Mouse (Mus musculus) forebrain, embryonic 13.5 days (tissue): ENCODE data around the gene Krtap1-5. TPM values are rescaled to one million over a fixed set of nuclear protein-coding genes. Genes with fewer than 3 reads are reported as not detected.
"Not testable (repeated sequence)": the region's sequence is repeated elsewhere in the genome, so short reads cannot be mapped to it uniquely, and the experiment has no call there.

Experiments used
- ATAC-seq: fragments of 200-750 bp; cut with Nextera tagmentation; 2 replicates; pipeline ENCODE4 v1.8.0; 2017
- H3K27ac ChIP-seq: fragments of 300-500 bp; sonication (generic); 2 replicates; pipeline ENCODE4 v1.5.1; 2015; ENCODE audit warnings: inconsistent platforms, mild to moderate bottlenecking, moderate library complexity
- H3K27me3 ChIP-seq: fragments of 300-500 bp; sonication (generic); 2 replicates; pipeline ENCODE4 v1.6.1; 2015; ENCODE audit warnings: mild to moderate bottlenecking, inconsistent platforms
- H3K36me3 ChIP-seq: fragments of 300-500 bp; sonication (generic); 2 replicates; pipeline ENCODE4 v1.6.1; 2015; ENCODE audit warnings: mild to moderate bottlenecking, inconsistent platforms; ENCODE audit not compliant: poor library complexity, severe bottlenecking
- H3K4me1 ChIP-seq: fragments of 300-500 bp; sonication (generic); 2 replicates; pipeline ENCODE4 v1.6.1; 2015; ENCODE audit warnings: inconsistent platforms
- H3K4me2 ChIP-seq: fragments of 300-500 bp; sonication (generic); 2 replicates; pipeline ENCODE4 v1.6.1; 2015; ENCODE audit warnings: inconsistent platforms, mild to moderate bottlenecking, moderate library complexity
- H3K4me3 ChIP-seq: fragments of 300-500 bp; sonication (generic); 2 replicates; pipeline ENCODE4 v1.5.1; 2015; ENCODE audit warnings: mild to moderate bottlenecking, inconsistent platforms
- H3K9ac ChIP-seq: fragments of 300-500 bp; sonication (generic); 2 replicates; pipeline ENCODE4 v1.6.1; 2015; ENCODE audit warnings: mild to moderate bottlenecking, inconsistent platforms
- H3K9me3 ChIP-seq: fragments of 300-500 bp; sonication (generic); replicated peaks from 2 replicates; pipeline ENCODE4 v1.6.1; 2016; ENCODE audit warnings: inconsistent platforms
- WGBS: fragments of 180-500 bp; shearing (Covaris S2); methylation state at CpG from one replicate; pipeline ENCODE4 v1.1.7; 2015; 5-methylcytosine and 5-hydroxymethylcytosine counted together
- polyA plus RNA-seq: library from polyadenylated mRNA; unstranded; fragments of >200 nt; fragmentation: Nextera tagmentation; extraction: Ambion mirVana; gene quantifications from 2 replicates; pipeline ENCODE4 v1.2.1, GENCODE M21; 2015

The Krtap1-5 gene
- polyA plus RNA-seq = not detected in 2 replicates

DNA sequence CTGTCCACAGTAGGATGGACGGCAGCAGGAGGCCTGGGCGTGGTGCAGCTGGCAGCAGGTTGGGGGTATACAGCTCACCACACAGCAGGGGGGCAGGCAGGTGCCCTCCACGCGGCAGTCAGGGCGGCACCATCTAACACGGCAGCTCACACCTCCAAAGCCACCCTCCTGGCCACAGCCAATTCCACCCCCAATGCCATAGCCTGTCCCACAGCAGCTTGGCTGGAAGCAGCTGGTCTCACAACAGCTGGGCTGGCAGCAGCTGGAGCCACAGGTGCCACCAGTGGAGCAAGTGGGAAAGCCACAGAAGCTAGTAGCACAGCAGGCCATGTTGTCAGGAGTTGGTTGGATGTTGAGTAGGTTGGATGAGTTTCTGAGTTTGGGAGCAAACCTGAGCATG is at the start of gene Krtap1-5:
Gene Krtap1-5, minus strand, starts transcription at position 381 of the 400 bp plus-strand sequence.
- Histone ChIP-seq H3K36me3 (no peaks in the 10 kb centered on the region), H3K4me2 (no peak within 1 kb of the TSS), H3K27ac (no peak within 1 kb of the TSS), H3K27me3 (no peaks in the 10 kb centered on the region), H3K4me3 (no peak within 1 kb of the TSS), H3K4me1 (no peaks in the 10 kb centered on the region), H3K9ac (no peak within 1 kb of the TSS), H3K9me3 (no peaks in the 10 kb centered on the region)
- 89% methylated on average over 6 of the region's 6 CpGs for WGBS
- no peak for ATAC-seq

DNA sequence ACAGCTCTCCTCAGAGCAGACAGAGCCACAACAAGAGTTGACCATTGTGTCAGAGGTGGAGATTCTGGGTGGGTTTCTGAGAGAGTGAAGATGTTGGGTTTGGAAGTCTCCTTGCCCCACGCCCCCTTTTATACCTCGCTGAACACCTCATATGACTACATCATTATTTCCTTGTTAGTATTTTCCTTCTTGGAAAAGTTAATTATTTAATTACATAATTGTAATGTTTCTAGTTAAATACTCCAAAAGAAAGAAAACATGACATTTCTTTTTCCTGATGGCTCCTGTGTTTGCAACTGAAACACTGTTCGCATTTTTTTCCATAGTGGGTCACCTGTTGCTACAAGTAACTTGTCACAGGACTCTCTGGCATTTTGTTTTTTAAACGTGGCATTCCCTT is 47.3 kb upstream of the Krtap1-5 start, which contains the start of gene Krtap4-1:
Gene Krtap4-1, minus strand, starts transcription at position 101 of the 400 bp plus-strand sequence.
- no peak for ATAC-seq
- Histone ChIP-seq H3K36me3 (no peaks in the 10 kb centered on the region), H3K4me3 (no peak within 1 kb of the TSS), H3K4me1 (no peaks in the 10 kb centered on the region), H3K9ac (no peak within 1 kb of the TSS), H3K27ac (no peak within 1 kb of the TSS), H3K27me3 (no peaks in the 10 kb centered on the region), H3K9me3 (no peaks in the 10 kb centered on the region), H3K4me2 (no peak within 1 kb of the TSS)
- 87% methylated on average over 4 of the region's 4 CpGs for WGBS

DNA sequence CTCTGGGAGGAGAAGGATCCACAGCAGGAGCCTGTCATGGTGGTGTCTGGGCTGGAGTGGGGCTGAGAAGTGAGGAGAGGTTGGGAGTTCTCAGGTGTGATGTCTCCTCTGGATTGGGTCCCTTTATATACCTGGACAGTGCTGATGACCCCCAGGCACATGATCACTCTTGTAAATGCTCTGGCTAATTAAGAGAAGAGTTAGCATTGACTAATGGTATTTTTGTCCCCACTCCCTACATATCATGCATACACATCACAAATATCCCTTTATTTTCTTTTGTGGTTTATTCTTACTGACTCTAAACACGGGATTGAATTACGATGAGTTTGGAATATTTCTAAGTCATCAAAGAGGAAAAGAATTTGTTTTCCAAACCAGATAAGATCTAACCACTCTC is 39.5 kb upstream of the Krtap1-5 start, which contains the start of gene Gm11562:
Gene Gm11562, minus strand, starts transcription at position 101 of the 400 bp plus-strand sequence.
- Histone ChIP-seq H3K4me1 (no peaks in the 10 kb centered on the region), H3K27ac (no peak within 1 kb of the TSS)
- WGBS = 85% methylated on average over 2 of the region's 2 CpGs

DNA sequence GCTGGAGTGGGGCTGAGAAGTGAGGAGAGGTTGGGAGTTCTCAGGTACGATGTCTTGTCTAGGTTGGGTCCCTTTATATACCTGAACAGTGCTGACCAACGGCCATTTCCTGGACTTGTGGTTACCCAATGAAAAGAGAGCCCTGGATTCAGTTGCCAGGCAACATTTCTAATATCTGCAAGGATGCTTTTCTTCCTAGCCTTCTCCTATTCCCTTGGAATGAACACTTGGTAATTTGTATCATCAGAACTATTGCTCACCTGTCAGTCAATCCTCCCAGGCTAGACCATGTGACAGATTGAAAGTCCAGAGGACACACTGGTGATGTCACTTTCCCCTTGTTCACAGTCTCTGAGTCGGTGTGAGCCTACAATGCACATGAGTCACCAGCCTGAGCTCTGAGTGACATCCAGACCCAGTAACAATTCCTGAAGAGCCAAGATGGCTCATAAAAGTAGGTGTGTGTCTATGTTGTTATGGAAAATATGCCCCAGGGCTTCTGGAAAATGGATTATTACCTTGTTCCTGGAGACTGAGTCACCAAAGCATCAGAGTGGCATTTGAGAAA is 34.1 kb upstream of the Krtap1-5 start, which contains the start of gene Krtap2-4:
Gene Krtap2-4, minus strand, starts transcription at position 51 of the 568 bp plus-strand sequence.
- no peaks in the 10 kb centered on the region for H3K36me3 ChIP-seq

More for the DNA sequence above, 39.5 kb upstream of the Krtap1-5 start, which contains the start of gene Gm11562:
- Histone ChIP-seq H3K9ac (no peak within 1 kb of the TSS), H3K9me3 (no peaks in the 10 kb centered on the region), H3K27me3 (no peaks in the 10 kb centered on the region), H3K36me3 (no peaks in the 10 kb centered on the region), H3K4me2 (no peak within 1 kb of the TSS), H3K4me3 (no peak within 1 kb of the TSS)
- ATAC-seq = no peak

DNA sequence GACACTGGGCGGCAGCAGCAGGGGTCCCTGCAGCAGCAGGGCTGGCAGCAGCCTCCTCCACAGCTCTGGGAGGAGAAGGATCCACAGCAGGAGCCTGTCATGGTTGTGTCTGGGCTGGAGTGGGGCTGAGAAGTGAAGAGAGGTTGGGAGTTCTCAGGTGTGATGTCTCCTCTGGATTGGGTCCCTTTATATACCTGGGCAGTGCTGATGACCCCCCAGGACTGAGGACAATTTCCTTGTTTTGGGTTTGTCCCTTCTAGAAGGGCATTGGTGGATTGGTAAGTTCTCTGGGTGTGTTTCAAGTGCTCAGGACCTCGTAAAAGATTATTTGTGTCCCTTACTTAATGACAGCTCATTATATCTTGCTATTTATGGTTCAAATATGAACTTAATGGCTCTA is 29.3 kb upstream of the Krtap1-5 start, which contains the start of gene Gm11937:
Gene Gm11937, minus strand, starts transcription at position 101 of the 400 bp plus-strand sequence.
- H3K4me2 ChIP-seq, H3K36me3 ChIP-seq, H3K4me3 ChIP-seq, H3K4me1 ChIP-seq, H3K9me3 ChIP-seq, ATAC-seq, H3K27ac ChIP-seq, H3K9ac ChIP-seq, H3K27me3 ChIP-seq: not testable (repeated sequence)
- 68% methylated on average over 1 of the region's 2 CpGs for whole genome bisulfite sequencing

More for the DNA sequence above, 34.1 kb upstream of the Krtap1-5 start, which contains the start of gene Krtap2-4:
- no peak for ATAC-seq
- H3K4me1 ChIP-seq = no peaks in the 10 kb centered on the region
- H3K4me3 ChIP-seq = no peak within 1 kb of the TSS
- no peak within 1 kb of the TSS for H3K4me2 ChIP-seq
- 60% methylated on average over 3 of the region's 3 CpGs for WGBS
- H3K9ac ChIP-seq = no peak within 1 kb of the TSS
- H3K9me3 ChIP-seq = no peaks in the 10 kb centered on the region
- H3K27ac ChIP-seq = no peak within 1 kb of the TSS
- H3K27me3 ChIP-seq = no peaks in the 10 kb centered on the region

DNA sequence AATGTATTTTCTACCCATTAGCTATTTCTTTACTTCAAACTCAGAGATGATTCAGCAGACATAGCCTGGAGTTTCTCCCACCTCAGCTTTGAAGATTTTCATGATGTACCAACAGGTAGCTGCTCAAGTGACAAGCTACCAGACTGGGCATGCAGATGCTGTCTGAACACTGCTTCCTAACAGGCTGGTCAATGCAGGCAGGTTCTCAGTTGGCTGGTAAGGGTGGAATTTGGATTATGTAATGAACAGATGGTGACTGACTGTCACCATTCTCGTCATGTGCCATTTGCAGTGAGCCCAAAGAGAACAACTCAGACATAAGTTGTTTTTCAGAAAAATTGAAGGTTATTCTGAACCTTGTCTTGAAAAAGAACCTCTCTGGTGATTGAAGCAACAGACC is 28.3 kb upstream of the Krtap1-5 start:
- no peak overlapping the region for H3K4me2 ChIP-seq
- 60% methylated on average over 1 of the region's 1 CpGs for WGBS
- no peaks in the 10 kb centered on the region for H3K27me3 ChIP-seq
- H3K4me3 ChIP-seq = no peak overlapping the region
- H3K9ac ChIP-seq = no peak overlapping the region
- H3K9me3 ChIP-seq = no peaks in the 10 kb centered on the region
- H3K4me1 ChIP-seq = no peaks in the 10 kb centered on the region
- ATAC-seq = no peak
- H3K27ac ChIP-seq = no peak overlapping the region
- no peaks in the 10 kb centered on the region for H3K36me3 ChIP-seq

DNA sequence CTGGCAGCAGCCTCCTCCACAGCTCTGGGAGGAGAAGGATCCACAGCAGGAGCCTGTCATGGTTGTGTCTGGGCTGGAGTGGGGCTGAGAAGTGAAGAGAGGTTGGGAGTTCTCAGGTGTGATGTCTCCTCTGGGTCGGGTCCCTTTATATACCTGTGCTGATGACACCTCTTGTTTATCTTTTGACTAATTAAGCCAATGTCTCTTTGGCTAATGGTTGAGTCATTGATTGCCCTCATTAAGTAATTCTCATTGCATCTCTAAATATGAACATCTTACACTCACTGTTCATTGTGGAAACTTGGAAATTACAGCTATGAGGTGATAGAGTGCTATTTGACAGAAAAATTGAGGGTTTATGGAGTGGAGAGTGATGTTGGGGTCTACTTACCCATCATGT is 22.4 kb upstream of the Krtap1-5 start, which contains the start of gene Gm11938:
Gene Gm11938, minus strand, starts transcription at position 101 of the 400 bp plus-strand sequence.
- not testable (repeated sequence) for ATAC-seq, H3K4me1 ChIP-seq, H3K4me3 ChIP-seq, H3K27ac ChIP-seq, H3K36me3 ChIP-seq, H3K27me3 ChIP-seq, H3K9me3 ChIP-seq, H3K4me2 ChIP-seq, H3K9ac ChIP-seq
- WGBS = 71% methylated on average over 1 of the region's 1 CpGs

DNA sequence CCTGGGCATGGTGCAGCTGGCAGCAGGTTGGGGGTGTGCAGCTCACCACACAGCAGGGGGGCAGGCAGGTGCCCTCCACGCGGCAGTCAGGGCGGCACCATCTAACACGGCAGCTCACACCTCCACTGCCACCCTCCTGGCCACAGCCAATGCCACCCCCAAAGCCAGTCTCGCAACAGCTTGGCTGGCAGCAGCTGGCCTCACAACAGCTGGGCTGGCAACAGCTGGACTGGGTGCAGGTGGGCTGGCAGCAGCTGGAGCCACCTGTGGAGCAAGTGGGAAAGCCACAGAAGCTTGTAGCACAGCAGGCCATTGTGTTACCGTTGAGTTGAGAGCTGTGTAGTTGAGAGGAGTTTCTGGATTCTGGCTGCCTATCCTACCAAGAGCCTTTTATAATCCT is 16.9 kb upstream of the Krtap1-5 start, which contains the start of gene Krtap9-3:
Gene Krtap9-3, minus strand, starts transcription at position 364 of the 400 bp plus-strand sequence.
- not testable (repeated sequence) for H3K9ac ChIP-seq, H3K27ac ChIP-seq, ATAC-seq, H3K4me1 ChIP-seq, H3K36me3 ChIP-seq, H3K9me3 ChIP-seq, H3K4me2 ChIP-seq, H3K4me3 ChIP-seq, H3K27me3 ChIP-seq
- 76% methylated on average over 6 of the region's 6 CpGs for WGBS

DNA sequence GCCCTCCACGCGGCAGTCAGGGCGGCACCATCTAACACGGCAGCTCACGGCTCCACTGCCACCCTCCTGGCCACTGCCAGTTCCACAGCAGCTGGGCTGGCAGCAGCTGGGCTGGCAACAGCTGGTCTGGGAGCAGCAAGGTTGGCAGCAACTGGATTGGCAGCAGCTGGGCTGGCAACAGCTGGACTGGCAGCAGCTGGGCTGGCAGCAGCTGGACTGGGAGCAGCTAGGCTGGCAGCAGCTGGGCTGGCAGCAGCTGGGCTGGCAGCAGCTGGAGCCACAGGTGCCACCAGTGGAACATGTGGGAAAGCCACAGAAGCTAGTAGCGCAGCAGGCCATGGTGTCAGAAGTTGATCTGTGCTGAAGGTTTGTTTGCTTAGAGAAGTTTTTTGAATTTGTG is 10.2 kb upstream of the Krtap1-5 start, which contains the start of gene Krtap1-3:
Gene Krtap1-3, minus strand, starts transcription at position 359 of the 400 bp plus-strand sequence.
- no peaks in the 10 kb centered on the region for H3K4me1 ChIP-seq
- H3K27ac ChIP-seq = no peak within 1 kb of the TSS
- ATAC-seq = no peak
- H3K9ac ChIP-seq = no peak within 1 kb of the TSS
- H3K36me3 ChIP-seq = no peaks in the 10 kb centered on the region
- H3K27me3 ChIP-seq = no peaks in the 10 kb centered on the region
- 90% methylated on average over 6 of the region's 6 CpGs for WGBS
- no peaks in the 10 kb centered on the region for H3K9me3 ChIP-seq
- H3K4me3 ChIP-seq = no peak within 1 kb of the TSS
- H3K4me2 ChIP-seq = no peak within 1 kb of the TSS

DNA sequence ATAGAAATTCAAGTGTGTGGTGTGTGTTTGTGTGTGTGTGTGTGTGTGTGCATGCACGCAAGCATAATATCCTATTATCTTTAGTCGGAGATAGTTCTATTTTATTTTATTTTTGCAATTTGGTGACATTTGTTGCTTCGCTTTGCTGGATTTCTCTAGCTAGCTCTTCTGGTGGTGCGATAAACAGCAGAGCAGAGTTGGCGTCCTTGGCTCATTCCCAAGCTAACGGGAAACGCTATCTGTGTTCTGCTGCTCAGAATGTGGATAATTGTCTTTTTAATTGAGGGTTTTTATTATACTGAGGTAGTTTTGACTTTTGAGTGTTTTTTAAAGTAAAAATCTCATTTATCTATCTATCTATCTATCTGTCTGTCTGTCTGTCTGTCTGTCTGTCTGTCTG is 4.3 kb upstream of the Krtap1-5 start:
- Histone ChIP-seq H3K4me2 (no peak overlapping the region), H3K27me3 (no peaks in the 10 kb centered on the region), H3K4me3 (no peak overlapping the region), H3K27ac (no peak overlapping the region), H3K9ac (no peak overlapping the region), H3K9me3 (no peaks in the 10 kb centered on the region), H3K36me3 (no peaks in the 10 kb centered on the region), H3K4me1 (no peaks in the 10 kb centered on the region)
- WGBS = 85% methylated on average over 7 of the region's 7 CpGs
- no peak for ATAC-seq

DNA sequence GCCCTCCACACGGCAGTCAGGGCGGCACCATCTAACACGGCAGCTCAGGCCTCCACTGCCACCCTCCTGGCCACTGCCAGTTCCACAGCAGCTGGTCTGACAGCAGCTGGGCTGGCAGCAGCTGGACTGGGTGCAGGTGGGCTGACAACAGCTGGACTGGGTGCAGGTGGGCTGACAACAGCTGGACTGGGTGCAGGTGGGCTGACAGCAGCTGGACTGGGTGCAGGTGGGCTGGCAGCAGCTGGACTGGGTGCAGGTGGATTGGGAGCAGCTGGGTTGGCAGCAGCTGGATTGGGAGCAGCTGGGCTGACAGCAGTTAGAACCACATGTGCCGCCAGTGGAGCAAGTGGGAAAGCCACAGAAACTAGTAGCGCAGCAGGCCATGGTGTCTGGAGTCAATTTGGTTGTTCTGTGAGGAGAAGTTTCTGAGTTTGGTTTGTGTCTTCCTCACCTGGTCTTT is 2.5 kb upstream of the Krtap1-5 start, which contains the start of gene Krtap1-4:
Gene Krtap1-4, minus strand, starts transcription at position 410 of the 460 bp plus-strand sequence.
- Histone ChIP-seq H3K4me1 (no peaks in the 10 kb centered on the region), H3K4me3 (no peak within 1 kb of the TSS), H3K9me3 (no peaks in the 10 kb centered on the region), H3K4me2 (no peak within 1 kb of the TSS), H3K36me3 (no peaks in the 10 kb centered on the region), H3K9ac (no peak within 1 kb of the TSS), H3K27ac (no peak within 1 kb of the TSS), H3K27me3 (no peaks in the 10 kb centered on the region)
- 93% methylated on average over 5 of the region's 5 CpGs for WGBS
- ATAC-seq = no peak

DNA sequence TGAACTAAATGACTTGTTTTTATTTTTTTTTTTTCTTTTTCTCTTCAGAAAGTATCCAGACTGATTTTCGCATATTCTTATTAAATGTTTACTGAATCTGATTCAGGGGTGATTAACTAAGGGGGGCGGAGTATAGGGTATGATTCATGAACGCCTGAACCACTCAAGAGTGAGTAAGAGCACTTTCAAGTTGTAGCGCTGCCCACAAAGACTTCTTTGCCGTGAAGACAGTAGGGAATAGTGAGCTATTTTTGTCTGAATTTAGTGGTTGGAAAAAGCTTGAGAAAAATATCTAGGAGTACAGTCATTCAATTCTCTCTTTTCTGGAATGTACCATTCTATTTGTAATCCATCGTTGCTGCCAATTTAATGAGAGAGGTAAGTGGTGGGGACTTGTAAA is 748 bp upstream of the Krtap1-5 start:
- Histone ChIP-seq H3K9ac (no peak overlapping the region), H3K9me3 (no peaks in the 10 kb centered on the region), H3K27me3 (no peaks in the 10 kb centered on the region), H3K4me1 (no peaks in the 10 kb centered on the region), H3K4me2 (no peak overlapping the region), H3K4me3 (no peak overlapping the region), H3K27ac (no peak overlapping the region), H3K36me3 (no peaks in the 10 kb centered on the region)
- 80% methylated on average over 6 of the region's 6 CpGs for WGBS
- ATAC-seq = no peak
